Mouse (Mus musculus) thymus, adult 2 months (tissue): ENCODE measurements around the gene Antxr1.

Source experiments
- CTCF ChIP-seq: fragments of 200-500 bp; IDR thresholded peaks from 2 replicates; pipeline ENCODE4 v1.5.1; 2012; ENCODE audit warnings: mild to moderate bottlenecking, control low read depth, low read length, moderate library complexity, borderline replicate concordance; ENCODE audit not compliant: control insufficient read depth, poor library complexity, insufficient read depth; ENCODE audit errors: extremely low read depth
- POLR2A ChIP-seq: fragments of 200-500 bp; IDR thresholded peaks from 2 replicates; pipeline ENCODE4 v1.6.1; 2012; ENCODE audit warnings: mild to moderate bottlenecking, low read length, control low read depth, moderate library complexity; ENCODE audit not compliant: control insufficient read depth, poor library complexity, insufficient read depth; ENCODE audit errors: extremely low read depth

DNA sequence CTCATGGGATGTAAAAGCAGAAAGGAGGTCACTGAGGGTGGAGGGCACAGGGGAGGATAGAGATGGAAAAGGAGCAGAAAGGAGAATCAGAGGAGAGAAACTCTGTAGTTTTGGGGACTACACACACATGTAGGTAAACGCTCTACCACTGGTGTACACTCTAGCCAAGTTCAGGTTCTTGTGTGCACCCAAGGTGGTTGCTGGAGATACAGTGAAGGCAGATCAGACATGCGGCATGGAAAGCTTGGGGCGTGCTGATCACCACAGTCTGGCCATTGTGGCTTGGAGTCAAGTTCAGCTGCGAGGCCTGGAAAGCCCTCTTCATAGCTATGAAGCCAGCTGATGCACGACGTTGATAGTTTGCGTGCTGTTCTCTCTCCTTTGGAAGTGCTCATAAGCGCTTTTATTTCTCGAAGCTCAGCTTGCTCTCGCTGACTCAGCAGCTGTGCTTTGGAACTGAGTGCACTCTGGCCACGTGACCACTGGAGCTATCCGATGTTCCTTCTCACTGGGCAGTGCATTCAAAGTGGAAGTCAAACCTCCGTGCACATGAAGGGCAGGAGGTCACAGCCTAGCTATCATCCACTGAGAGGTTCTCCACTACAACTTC, 128.1 kb downstream of the Antxr1 start:
- TF ChIP-seq CTCF (no peak), POLR2A (no peak)
